8 mouse cellular contexts compared by ENCODE assay signal in the genomic region with DNA sequence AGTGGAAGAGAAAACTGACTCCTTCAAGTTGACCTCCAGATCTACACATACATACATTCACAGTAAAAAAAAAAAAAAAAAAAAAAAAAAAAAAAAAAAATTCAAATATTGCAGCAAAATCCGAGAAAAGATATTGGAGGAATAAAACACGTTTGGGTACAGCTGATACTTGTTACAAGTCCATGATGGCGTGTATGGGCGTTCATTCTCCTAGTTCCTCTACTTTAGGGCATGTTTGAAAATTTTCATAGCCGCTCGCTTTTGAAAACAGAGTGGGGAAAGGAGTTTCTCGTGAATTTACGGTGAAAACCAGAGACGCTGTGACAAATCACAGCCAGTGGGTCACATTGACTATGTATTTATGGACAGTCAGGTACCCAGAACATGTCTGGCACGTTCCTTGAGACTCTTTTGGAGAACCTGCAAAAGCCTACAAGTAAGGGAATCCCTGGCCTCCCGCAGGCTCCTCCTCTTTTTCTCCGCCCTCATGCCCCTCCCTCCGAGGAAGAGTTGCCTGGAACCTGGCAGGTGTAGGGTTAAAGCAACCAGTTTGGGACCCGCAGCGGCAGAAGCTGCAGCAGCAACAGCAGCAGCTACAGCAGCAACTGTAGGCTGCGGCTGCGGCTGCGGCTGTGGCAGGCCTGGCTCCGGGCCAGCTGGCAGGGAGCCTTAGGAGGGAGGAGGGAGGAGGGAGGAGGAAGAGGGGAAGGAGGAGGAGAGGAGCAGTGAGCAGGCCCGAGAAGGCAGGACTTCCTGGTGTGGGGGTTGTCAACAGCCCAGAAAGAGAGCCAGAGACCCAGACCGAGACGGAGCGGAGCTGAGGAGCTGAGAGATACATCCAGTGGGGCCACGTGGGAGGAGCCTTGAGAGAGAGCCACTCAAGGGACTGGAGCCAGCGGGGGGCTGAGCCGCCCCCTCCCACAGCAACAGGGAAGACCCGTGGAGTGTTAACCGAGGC. TPM values are rescaled to one million over a fixed set of nuclear protein-coding genes. Genes with fewer than 3 reads are reported as not detected.
DNase-seq lines count a peak whose midpoint lies in the region; ATAC-seq lines count a peak whose summit lies in the region.

Tsc22d4 (plus strand) TSS at position 517 of the 958 bp plus-strand sequence.

- peak; percentile 78 for ATAC-seq in inflammation-experienced regulatory T-cells, adult 6 months
- peak; percentile 78 for ATAC-seq in megakaryocyte-erythroid progenitor cell, adult 5-6 weeks (replicated peaks; ENCODE audit: low FRiP score, low TSS enrichment, poor library complexity, severe bottlenecking)

- DNase-seq in adrenal gland, adult 2 months: peak; percentile 96
- peak; percentile 92 for DNase-seq in embryo, embryonic 10.5 days (ENCODE audit: low spot score)
- peak; percentile 92 for DNase-seq in gastrocnemius, postnatal 14 days
- peak; percentile 87 to 92 for DNase-seq in left cerebral cortex, postnatal 14 days (ENCODE audit: low spot score in 2 of 2)
- DNase-seq in right cerebral cortex, postnatal 25 days: peak; percentile 87
- DNase-seq in urinary bladder, postnatal 4 days (ENCODE audit: low spot score in 2 of 2): peak; percentile 93 to 96

- intact Hi-C loops in gastrocnemius, postnatal 14 days (cut with DNase I; ENCODE audit: low total_unique reads): no loop called here
- intact Hi-C loops in left cerebral cortex, postnatal 14 days (cut with DNase I): loop anchor here (5.0 kb wide), 1 partner anchor 88 kb away; no protein-coding TSS in a partner anchor

RNA-seq across cellular contexts. Expression of gene Tsc22d4, which starts in this region (rescaled TPM):
- 10 to 100 TPM; 82.9 to 89.9 TPM for total RNA-seq in adrenal gland, adult 2 months (2021)
- 123 and 136 TPM in 2 replicates for polyA plus RNA-seq in adrenal gland, adult 2 months (2012; rRNA removed)
- 100 to 1,000 TPM; 118 to 156 TPM for total RNA-seq in gastrocnemius, postnatal 14 days (2021)
- polyA plus RNA-seq in inflammation-experienced regulatory T-cells, adult 6 months (2017; shearing (Covaris generic)): 10 to 100 TPM; 43.3 to 83.4 (median 64.7) TPM
- total RNA-seq in left cerebral cortex, postnatal 14 days (2021): 100 to 1,000 TPM; 169 to 181 TPM
- total RNA-seq in megakaryocyte-erythroid progenitor cell, adult 5-6 weeks (2014; fragmentation: Nextera tagmentation): 45.4 and 55.2 TPM in 2 replicates
- total RNA-seq in megakaryocyte-erythroid progenitor cell, adult 5-6 weeks (2017): 43.0 and 66.3 TPM in 2 replicates

Comparison
In these comparisons a context has a peak if more than half of its experiments do, and no peak if none do; other contexts are left out.
1. Peak in every context shown above with its lines: DNase-seq and ATAC-seq.